Mouse (Mus musculus) MEL (cell line): Measurements from ENCODE around the gene Gfod1. TPM values are rescaled to one million over a fixed set of nuclear protein-coding genes. Genes with fewer than 3 reads are reported as not detected.

ENCODE experiments used
- DNase-seq: peaks from one replicate; pipeline ENCODE4 v3.0.0; 2011; ENCODE audit warnings: low read depth, low spot score
- H3K27ac ChIP-seq: 2 replicates; pipeline ENCODE4 v1.5.1; 2012; ENCODE audit warnings: low read depth, mild to moderate bottlenecking, control low read depth, low read length, moderate library complexity; ENCODE audit not compliant: control insufficient read depth
- H3K27me3 ChIP-seq, 2 experiments: fragments of 150-350 bp in 1 of 2; sonication (generic) in 1 of 2; 2 replicates each; pipeline ENCODE4 v1.6.1; 2012; ENCODE audit warnings: low read length in 2 of 2, mild to moderate bottlenecking in 2 of 2, improper control_type of control experiment in 1 of 2, moderate library complexity in 1 of 2; ENCODE audit not compliant: insufficient read depth in 2 of 2, control insufficient read depth in 1 of 2
- H3K36me3 ChIP-seq, 2 experiments: 2 replicates each; pipeline ENCODE4 v1.6.1; 2012 to 2014; ENCODE audit warnings: low read length in 2 of 2, improper control_type of control experiment in 1 of 2, inconsistent platforms in 1 of 2, mild to moderate bottlenecking in 1 of 2; ENCODE audit not compliant: insufficient read depth in 2 of 2, control insufficient read depth in 1 of 2
- H3K4me1 ChIP-seq, 2 experiments: fragments of 150-350 bp in 1 of 2; sonication (generic) in 1 of 2; 2 replicates each; pipeline ENCODE4 v1.6.1; 2012; ENCODE audit warnings: low read length in 2 of 2, improper control_type of control experiment in 1 of 2, mild to moderate bottlenecking in 1 of 2; ENCODE audit not compliant: insufficient read depth in 2 of 2, control insufficient read depth in 1 of 2
- H3K4me3 ChIP-seq, 2 experiments: fragments of 150-350 bp in 1 of 2; sonication (generic) in 1 of 2; 2 replicates each; pipeline ENCODE4 v1.5.1; 2012; ENCODE audit warnings: low read depth in 2 of 2, low read length in 2 of 2, mild to moderate bottlenecking in 2 of 2, moderate library complexity in 2 of 2, control low read depth in 1 of 2, improper control_type of control experiment in 1 of 2; ENCODE audit not compliant: control insufficient read depth in 1 of 2, insufficient read depth in 1 of 2
- H3K79me2 ChIP-seq: 2 replicates; pipeline ENCODE4 v1.6.1; 2012; ENCODE audit warnings: mild to moderate bottlenecking, low read length, moderate library complexity; ENCODE audit not compliant: control insufficient read depth, poor library complexity, insufficient read depth
- H3K9ac ChIP-seq: 2 replicates; pipeline ENCODE4 v1.6.1; 2012; ENCODE audit warnings: low read depth, mild to moderate bottlenecking, control low read depth, low read length, moderate library complexity; ENCODE audit not compliant: control insufficient read depth, poor library complexity, severe bottlenecking
- H3K9me3 ChIP-seq: fragments of 150-350 bp; sonication (generic); replicated peaks from 2 replicates; pipeline ENCODE4 v1.6.1; 2012; ENCODE audit warnings: mild to moderate bottlenecking, low read length, improper control_type of control experiment, moderate library complexity; ENCODE audit not compliant: insufficient read depth
- CTCF ChIP-seq, 3 experiments: IDR thresholded peaks in 2 of 3; conservative IDR thresholded peaks in 1 of 3; 2 replicates each; pipeline ENCODE4 v1.5.1; 2011 to 2012; ENCODE audit warnings: low read length in 3 of 3, low read depth in 2 of 3, mild to moderate bottlenecking in 2 of 3, improper control_type of control experiment in 1 of 3, inconsistent platforms in 1 of 3, mixed read lengths in 1 of 3, moderate library complexity in 1 of 3; ENCODE audit not compliant: control insufficient read depth in 1 of 3, insufficient read depth in 1 of 3, poor library complexity in 1 of 3, severe bottlenecking in 1 of 3
- E2F4 ChIP-seq: IDR thresholded peaks from 2 replicates; pipeline ENCODE4 v1.6.1; 2011; ENCODE audit warnings: low read depth, low read length, improper control_type of control experiment, borderline replicate concordance
- ETS1 ChIP-seq: IDR thresholded peaks from 2 replicates; pipeline ENCODE4 v1.6.1; 2012; ENCODE audit warnings: low read depth, mild to moderate bottlenecking, inconsistent platforms, low read length, improper control_type of control experiment, moderate library complexity
- GABPA ChIP-seq: IDR thresholded peaks from 2 replicates; pipeline ENCODE4 v1.6.1; 2012; ENCODE audit warnings: low read depth, mild to moderate bottlenecking, inconsistent platforms, low read length, improper control_type of control experiment, moderate library complexity
- GATA1 ChIP-seq: IDR thresholded peaks from 2 replicates; pipeline ENCODE4 v1.6.1; 2011; ENCODE audit warnings: low read depth, low read length, improper control_type of control experiment
- HCFC1 ChIP-seq: IDR thresholded peaks from 2 replicates; pipeline ENCODE4 v1.6.1; 2012; ENCODE audit warnings: low read depth, mild to moderate bottlenecking, inconsistent platforms, low read length, improper control_type of control experiment, moderate library complexity
- MAX ChIP-seq: IDR thresholded peaks from 2 replicates; pipeline ENCODE4 v1.6.1; 2011; ENCODE audit warnings: low read length, improper control_type of control experiment
- MAZ ChIP-seq: IDR thresholded peaks from 2 replicates; pipeline ENCODE4 v1.6.1; 2012; ENCODE audit warnings: low read depth, mild to moderate bottlenecking, inconsistent platforms, low read length, improper control_type of control experiment
- MYB ChIP-seq: IDR thresholded peaks from 2 replicates; pipeline ENCODE4 v1.6.1; 2011; ENCODE audit warnings: mild to moderate bottlenecking, low read depth, low read length, improper control_type of control experiment
- MYC ChIP-seq: IDR thresholded peaks from 2 replicates; pipeline ENCODE4 v1.6.1; 2011; ENCODE audit warnings: low read depth, mild to moderate bottlenecking, low read length, improper control_type of control experiment, moderate library complexity
- NRF1 ChIP-seq: IDR thresholded peaks from 2 replicates; pipeline ENCODE4 v1.6.1; 2014; ENCODE audit warnings: low read depth, mild to moderate bottlenecking, inconsistent platforms, low read length, improper control_type of control experiment, moderate library complexity; ENCODE audit not compliant: poor library complexity, insufficient read depth, severe bottlenecking
- POLR2A ChIP-seq, 2 experiments: IDR thresholded peaks; 2 replicates each; pipeline ENCODE4 v1.6.1; 2011 to 2012; ENCODE audit warnings: low read length in 2 of 2, mild to moderate bottlenecking in 2 of 2, control low read depth in 1 of 2, improper control_type of control experiment in 1 of 2, low read depth in 1 of 2, moderate library complexity in 1 of 2; ENCODE audit not compliant: control insufficient read depth in 1 of 2, insufficient read depth in 1 of 2, poor library complexity in 1 of 2
- POLR2AphosphoS2 ChIP-seq: IDR thresholded peaks from 2 replicates; pipeline ENCODE4 v1.6.1; 2011; ENCODE audit warnings: low read length, improper control_type of control experiment
- POLR2AphosphoS5 ChIP-seq: IDR thresholded peaks from 2 replicates; pipeline ENCODE4 v1.6.1; 2012; ENCODE audit warnings: low read depth, borderline replicate concordance, mild to moderate bottlenecking, inconsistent platforms, low read length, moderate library complexity, mixed read lengths
- RAD21 ChIP-seq: IDR thresholded peaks from 2 replicates; pipeline ENCODE4 v1.6.1; 2011; ENCODE audit warnings: mild to moderate bottlenecking, low read depth, low read length, improper control_type of control experiment
- RCOR1 ChIP-seq: IDR thresholded peaks from 2 replicates; pipeline ENCODE4 v1.6.1; 2012; ENCODE audit warnings: low read depth, mild to moderate bottlenecking, inconsistent platforms, low read length, improper control_type of control experiment
- SIN3A ChIP-seq: IDR thresholded peaks from 2 replicates; pipeline ENCODE4 v1.6.1; 2012; ENCODE audit warnings: low read length, improper control_type of control experiment, inconsistent platforms
- SMC3 ChIP-seq: IDR thresholded peaks from 2 replicates; pipeline ENCODE4 v1.6.1; 2011; ENCODE audit warnings: low read depth, low read length, improper control_type of control experiment
- TAL1 ChIP-seq: IDR thresholded peaks from 2 replicates; pipeline ENCODE4 v1.6.1; 2012; ENCODE audit warnings: mild to moderate bottlenecking, inconsistent platforms, low read length, moderate library complexity, mixed read lengths
- ZC3H11A ChIP-seq: IDR thresholded peaks from 2 replicates; pipeline ENCODE4 v1.6.1; 2012; ENCODE audit warnings: low read depth, mild to moderate bottlenecking, inconsistent platforms, low read length, improper control_type of control experiment
- ZMIZ1 ChIP-seq: IDR thresholded peaks from 2 replicates; pipeline ENCODE4 v1.6.1; 2012; ENCODE audit warnings: low read depth, mild to moderate bottlenecking, inconsistent platforms, low read length, improper control_type of control experiment, moderate library complexity
- polyA plus RNA-seq, 2 experiments: library from polyadenylated mRNA; stranded (reverse) in 1 of 2; unstranded in 1 of 2; fragments of >175 nt in 1 of 2; fragments of >200 nt in 1 of 2; gene quantifications; 2 replicates each; pipeline versions ENCODE4 v1.2.1 to v1.2.4; 2012; ENCODE audit warnings: low replicate concordance in 2 of 2, low read depth in 1 of 2; ENCODE audit not compliant: insufficient read length in 2 of 2, insufficient read depth in 1 of 2, missing spikeins in 1 of 2
- total RNA-seq: library from RNA; depleted of rRNA; stranded (reverse); fragments of 300-350 nt; gene quantifications from 2 replicates; pipeline ENCODE4 v1.2.3, GENCODE M21; 2012

Gene Gfod1
- total and polyA plus RNA-seq, 3 experiments = 0.27 to 0.93 TPM; not detected in 1

DNA sequence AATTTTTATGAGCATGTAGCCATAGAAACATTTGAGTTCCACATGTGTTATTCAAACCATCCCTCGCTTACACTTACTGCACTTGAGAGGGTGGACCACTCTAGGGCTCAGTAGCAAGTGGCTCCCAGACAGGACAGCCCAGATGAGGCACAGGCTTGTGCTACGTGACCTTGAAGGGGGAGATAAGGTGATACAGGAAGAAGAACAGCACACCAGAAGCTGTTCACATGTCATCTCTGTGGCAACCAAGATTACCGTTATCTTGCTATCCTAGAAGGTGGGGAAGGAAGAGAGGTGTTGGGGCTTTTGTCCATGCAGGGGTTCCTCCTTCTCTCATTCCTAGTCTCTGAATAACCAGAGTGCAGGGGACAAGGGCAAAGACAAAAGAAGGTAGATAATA lies 74.2 kb downstream of the Gfod1 start (continued):
- 0 out of 2 replicates have a peak, but pooled peaks have one; percentile 18 for TF ChIP-seq MYB
- peak; percentile 80 for TF ChIP-seq RCOR1
- TF ChIP-seq MYC = peak; percentile 70; the same call in 1 of the 2 replicates
- TF ChIP-seq, all 39 proteins: peak for 17

DNA sequence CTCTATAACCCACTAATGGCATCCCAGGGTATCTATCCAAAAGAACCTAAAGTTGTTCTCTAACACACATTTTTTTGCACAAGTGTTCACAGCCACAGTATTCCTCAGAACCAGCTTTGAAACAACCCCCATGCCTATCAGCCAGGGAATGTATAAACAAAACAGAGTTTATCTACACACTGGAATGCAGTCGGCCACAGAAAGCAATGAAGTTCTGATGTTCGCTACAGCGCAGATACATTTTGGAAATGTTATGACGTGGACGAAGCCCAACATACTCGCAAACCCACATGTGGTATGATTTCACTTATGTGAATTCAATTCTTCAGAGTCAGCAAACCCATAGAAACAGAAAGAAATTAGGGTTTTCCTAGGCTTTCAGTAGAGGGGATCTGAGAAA lies 75.8 kb downstream of the Gfod1 start:
- Histone ChIP-seq H3K9ac (no peak overlapping the region), H3K27me3 (no peaks in the 10 kb centered on the region), H3K9me3 (no peaks in the 10 kb centered on the region), H3K27ac (no peak overlapping the region), H3K4me3 (no peak overlapping the region), H3K79me2 (no peaks in the 10 kb centered on the region), H3K4me1 (peaks cover 10 to 29% of the 10 kb centered on the region in 2 experiments), H3K36me3 (peaks cover 0 to 9% of the 10 kb centered on the region in 2 experiments; a peak in 2 of 4 replicates)
- DNase-seq = no peak
- TF ChIP-seq MYB (no peak), MAZ (no peak), MYC (no peak), SIN3A (no peak), POLR2AphosphoS5 (no peak), POLR2A (IDR thresholded peaks at IDR 0.05; ENCODE audit: control insufficient read depth in 1 of 2, insufficient read depth in 1 of 2, low read depth in 1 of 2, low read length in 2 of 2, poor library complexity in 1 of 2) (no peak), ZMIZ1 (no peak), ZC3H11A (no peak), SMC3 (no peak), RAD21 (no peak), GABPA (no peak), NRF1 (no peak)

GRCm38 (mm10) chr13:43226041-43226440 lies 77.9 kb downstream of the Gfod1 start:
- Histone ChIP-seq H3K27ac (no peak overlapping the region), H3K79me2 (no peaks in the 10 kb centered on the region), H3K4me1 (peaks cover 8 to 19% of the 10 kb centered on the region in 2 experiments), H3K9ac (no peak overlapping the region), H3K27me3 (no peaks in the 10 kb centered on the region), H3K36me3 (peaks cover 0 to 9% of the 10 kb centered on the region in 2 experiments; a peak in 2 of 4 replicates), H3K9me3 (no peaks in the 10 kb centered on the region), H3K4me3 (no peak overlapping the region)
- DNase-seq = no peak
- TF ChIP-seq POLR2AphosphoS2 = no peak
- TF ChIP-seq MAZ = no peak
- TF ChIP-seq ZMIZ1 = no peak
- no peak for TF ChIP-seq CTCF (IDR thresholded peaks at IDR 0.05 in 2 of 3, conservative IDR thresholded peaks at IDR 0.05 in 1 of 3; ENCODE audit: control insufficient read depth in 1 of 3, insufficient read depth in 1 of 3, low read depth in 2 of 3, low read length in 3 of 3, poor library complexity in 1 of 3, severe bottlenecking in 1 of 3)
- no peak for TF ChIP-seq ETS1
- no peak for TF ChIP-seq E2F4
- no peak for TF ChIP-seq TAL1
- TF ChIP-seq HCFC1 = no peak
- TF ChIP-seq GATA1 = no peak
- TF ChIP-seq RCOR1 = no peak
- TF ChIP-seq MAX = no peak
